Mouse (Mus musculus) CH12.LX (cell line): Measurements from ENCODE around the gene Pde11a. TPM values are rescaled to one million over a fixed set of nuclear protein-coding genes. Genes with fewer than 3 reads are reported as not detected.

ENCODE experiments used
- DNase-seq: peaks from one replicate; pipeline ENCODE4 v3.0.0-alpha.2; 2013; ENCODE audit errors: extremely low read depth
- H3K27ac ChIP-seq: 2 replicates; pipeline ENCODE4 v1.5.1; 2012; ENCODE audit warnings: low read depth, mild to moderate bottlenecking, control low read depth, moderate library complexity; ENCODE audit not compliant: insufficient read depth
- H3K27me3 ChIP-seq: replicated peaks from 2 replicates; pipeline ENCODE3; 2012; ENCODE audit warnings: inconsistent platforms
- H3K36me3 ChIP-seq, 2 experiments: replicated peaks in 1 of 2; 2 replicates each; pipeline versions ENCODE3 to v1.6.1; 2012; ENCODE audit warnings: inconsistent platforms in 1 of 2, low read length in 1 of 2, mild to moderate bottlenecking in 1 of 2, mixed read lengths in 1 of 2, moderate library complexity in 1 of 2; ENCODE audit not compliant: control insufficient read depth in 1 of 2, insufficient read depth in 1 of 2
- H3K4me1 ChIP-seq, 2 experiments: 2 replicates each; pipeline ENCODE4 v1.6.1; 2012; ENCODE audit warnings: inconsistent platforms in 1 of 2, moderate library complexity in 1 of 2; ENCODE audit not compliant: insufficient read depth in 2 of 2, control insufficient read depth in 1 of 2
- H3K4me2 ChIP-seq: 2 replicates; pipeline ENCODE4 v1.6.1; 2012; ENCODE audit warnings: low read depth, mild to moderate bottlenecking, control low read depth; ENCODE audit not compliant: poor library complexity, insufficient read depth, severe bottlenecking
- H3K4me3 ChIP-seq, 3 experiments: fragments of 150-350 bp in 1 of 3; sonication (generic) in 1 of 3; replicated peaks in 1 of 3; 2 replicates each; pipeline versions ENCODE3 to v1.5.1; 2011 to 2012; ENCODE audit warnings: low read depth in 2 of 3, low read length in 2 of 3, mild to moderate bottlenecking in 2 of 3, moderate library complexity in 2 of 3, control low read depth in 1 of 3, improper control_type of control experiment in 1 of 3, inconsistent platforms in 1 of 3, mixed read lengths in 1 of 3; ENCODE audit not compliant: poor library complexity in 1 of 3
- H3K79me2 ChIP-seq: replicated peaks from 2 replicates; pipeline ENCODE4 v1.6.1; 2012; ENCODE audit warnings: mild to moderate bottlenecking, moderate library complexity; ENCODE audit not compliant: control insufficient read depth, poor library complexity, insufficient read depth, severe bottlenecking; ENCODE audit errors: extremely low read depth
- H3K9ac ChIP-seq: 2 replicates; pipeline ENCODE4 v1.6.1; 2012; ENCODE audit warnings: low read depth, mild to moderate bottlenecking, control low read depth, moderate library complexity; ENCODE audit not compliant: insufficient read depth
- H3K9me3 ChIP-seq: replicated peaks from 2 replicates; pipeline ENCODE3; 2012; ENCODE audit warnings: low read length, inconsistent platforms, mixed read lengths
- CHD2 ChIP-seq: IDR thresholded peaks from 2 replicates; pipeline ENCODE4 v1.6.1; 2011; ENCODE audit warnings: low read length, improper control_type of control experiment
- E2F4 ChIP-seq: IDR thresholded peaks from 2 replicates; pipeline ENCODE4 v1.6.1; 2011; ENCODE audit warnings: low read depth, low read length, improper control_type of control experiment; ENCODE audit not compliant: insufficient replicate concordance
- ELF1 ChIP-seq: IDR thresholded peaks from 2 replicates; pipeline ENCODE4 v1.6.1; 2014; ENCODE audit warnings: low read depth, mild to moderate bottlenecking, inconsistent platforms, low read length, improper control_type of control experiment
- GABPA ChIP-seq: IDR thresholded peaks from 2 replicates; pipeline ENCODE4 v1.6.1; 2012; ENCODE audit warnings: low read depth, low read length, improper control_type of control experiment, inconsistent platforms; ENCODE audit not compliant: insufficient replicate concordance
- HCFC1 ChIP-seq: IDR thresholded peaks from 2 replicates; pipeline ENCODE4 v1.6.1; 2012; ENCODE audit warnings: low read depth, mild to moderate bottlenecking, inconsistent platforms, low read length, improper control_type of control experiment
- IRF4 ChIP-seq: IDR thresholded peaks from 2 replicates; pipeline ENCODE4 v1.6.1; 2014; ENCODE audit warnings: low read depth, mild to moderate bottlenecking, inconsistent platforms, low read length, improper control_type of control experiment
- JUN ChIP-seq: IDR thresholded peaks from 2 replicates; pipeline ENCODE4 v1.6.1; 2011; ENCODE audit warnings: low read depth, mild to moderate bottlenecking, low read length, improper control_type of control experiment, moderate library complexity; ENCODE audit not compliant: insufficient read depth
- MAX ChIP-seq: IDR thresholded peaks from 2 replicates; pipeline ENCODE4 v1.6.1; 2011; ENCODE audit warnings: low read length, improper control_type of control experiment
- MYC ChIP-seq: IDR thresholded peaks from 2 replicates; pipeline ENCODE4 v1.6.1; 2011; ENCODE audit warnings: low read depth, mild to moderate bottlenecking, improper control_type of control experiment, low read length
- NELFE ChIP-seq: IDR thresholded peaks from 2 replicates; pipeline ENCODE4 v1.6.1; 2011; ENCODE audit warnings: low read depth, low read length, improper control_type of control experiment
- NRF1 ChIP-seq: IDR thresholded peaks from 2 replicates; pipeline ENCODE4 v1.6.1; 2014; ENCODE audit warnings: low read depth, mild to moderate bottlenecking, inconsistent platforms, low read length, improper control_type of control experiment, moderate library complexity
- RAD21 ChIP-seq: IDR thresholded peaks from 2 replicates; pipeline ENCODE4 v1.6.1; 2011; ENCODE audit warnings: low read depth, mild to moderate bottlenecking, low read length, improper control_type of control experiment, moderate library complexity
- RCOR1 ChIP-seq: conservative IDR thresholded peaks from 2 replicates; pipeline ENCODE4 v1.6.1; 2012; ENCODE audit warnings: low read depth, mild to moderate bottlenecking, inconsistent platforms, low read length, improper control_type of control experiment
- SIN3A ChIP-seq: IDR thresholded peaks from 2 replicates; pipeline ENCODE4 v1.6.1; 2012; ENCODE audit warnings: low read length, improper control_type of control experiment, inconsistent platforms
- UBTF ChIP-seq: IDR thresholded peaks from 2 replicates; pipeline ENCODE4 v1.6.1; 2012; ENCODE audit warnings: low read depth, mild to moderate bottlenecking, inconsistent platforms, low read length, improper control_type of control experiment, moderate library complexity
- USF1 ChIP-seq: IDR thresholded peaks from 2 replicates; pipeline ENCODE4 v1.6.1; 2014; ENCODE audit warnings: low read depth, mild to moderate bottlenecking, inconsistent platforms, low read length, improper control_type of control experiment
- ZNF384 ChIP-seq: IDR thresholded peaks from 2 replicates; pipeline ENCODE4 v1.6.1; 2012; ENCODE audit warnings: low read depth, low read length, improper control_type of control experiment, inconsistent platforms
- dilution Hi-C: fragments of 300-500 bp; cut with MboI; formaldehyde crosslinking; loops from 2 replicates; pipeline ENCODE4 v1.14.3; 2020; ENCODE audit warnings: low sequenced_read_pairs; ENCODE audit not compliant: extremely low pct_unique_long_range_greater_than_20kb, extremely low pct_ligation_motif_present
- in situ Hi-C: fragments of 300-500 bp; cut with MboI; formaldehyde crosslinking; loops from 3 replicates; pipeline ENCODE4 v1.14.3; 2019; ENCODE audit warnings: low sequenced_read_pairs, low pct_ligation_motif_present, low pct_unique_long_range_greater_than_20kb, mixed read lengths
- polyA plus RNA-seq: library from polyadenylated mRNA; unstranded; fragments of >175 nt; gene quantifications from 2 replicates; pipeline ENCODE4 v1.2.1, GENCODE M21; 2012; ENCODE audit warnings: low read depth; ENCODE audit not compliant: insufficient read length
- total RNA-seq, 2 experiments: library from RNA; depleted of rRNA; stranded (reverse); fragments of 300-350 nt in 1 of 2; fragments of >200 nt in 1 of 2; gene quantifications; 2 replicates each; pipeline ENCODE4 v1.2.3; 2012 to 2014

Gene Pde11a
- total and polyA plus RNA-seq, 3 experiments, result 0.14 to 0.38 (median 0.21) TPM

GRCm38 (mm10) chr2:76050092-76050491 lies 288.5 kb downstream of the Pde11a start:
- DNase-seq, result no peak
- Histone ChIP-seq H3K27ac (no peak overlapping the region), H3K9ac (no peak overlapping the region), H3K79me2 (no peaks in the 10 kb centered on the region), H3K4me2 (no peak overlapping the region; the same call in 1 of the 2 replicates), H3K4me1 (peaks cover 4 to 14% of the 10 kb centered on the region in 2 experiments; a peak in 3 of 4 replicates), H3K9me3 (no peaks in the 10 kb centered on the region), H3K4me3 (no peak overlapping the region), H3K36me3 (no peaks in the 10 kb centered on the region), H3K27me3 (no peaks in the 10 kb centered on the region)
- in situ Hi-C loops, result no loop called here
- dilution Hi-C loops, result no loop called here
- TF ChIP-seq NRF1 (peak; percentile 62; the same call in 1 of the 2 replicates), E2F4 (no peak)

- no peaks in the 10 kb centered on the region for H3K9me3 ChIP-seq
- no peak overlapping the region for H3K9ac ChIP-seq
- TF ChIP-seq IRF4 (peak; percentile 59), E2F4 (no peak), ELF1 (0 out of 2 replicates have a peak, but pooled peaks have one; percentile 28)
- no peak overlapping the region for H3K4me3 ChIP-seq
- dilution Hi-C loops (no loop called here), in situ Hi-C loops (no loop called here)
- H3K27ac ChIP-seq, result no peak overlapping the region
- no peak overlapping the region; the same call in none of the 2 replicates for H3K4me2 ChIP-seq
- no peaks in the 10 kb centered on the region for H3K27me3 ChIP-seq
- H3K79me2 ChIP-seq, result no peaks in the 10 kb centered on the region
- no peaks in the 10 kb centered on the region for H3K36me3 ChIP-seq
- H3K4me1 ChIP-seq, result peaks cover 4 to 14% of the 10 kb centered on the region in 2 experiments; a peak in 3 of 4 replicates
- peak; percentile 18 for DNase-seq
These were observed 289.0 kb downstream of the Pde11a start for GRCm38 (mm10) chr2:76049529-76049928.

GRCm38 (mm10) chr2:76047740-76048139 lies 290.8 kb downstream of the Pde11a start:
- H3K4me2 ChIP-seq, result no peak overlapping the region
- no peak for TF ChIP-seq NELFE
- no peak for TF ChIP-seq JUN
- TF ChIP-seq CHD2, result no peak
- no peak for TF ChIP-seq RAD21
- no peak for TF ChIP-seq HCFC1
- no peak for TF ChIP-seq SIN3A
- TF ChIP-seq MAX, result no peak
- TF ChIP-seq GABPA, result no peak
- TF ChIP-seq ZNF384, result no peak
- no peak for TF ChIP-seq UBTF
- no peak for TF ChIP-seq ELF1
- no peak for TF ChIP-seq RCOR1
- no peak for TF ChIP-seq IRF4
- no peak for TF ChIP-seq USF1
- TF ChIP-seq MYC, result no peak
- dilution Hi-C loops, result no loop called here

More at GRCm38 (mm10) chr2:76047740-76048139, 290.8 kb downstream of the Pde11a start:
- DNase-seq, result no peak
- no peaks in the 10 kb centered on the region for H3K36me3 ChIP-seq
- no peaks in the 10 kb centered on the region for H3K9me3 ChIP-seq
- H3K4me3 ChIP-seq, result no peak overlapping the region
- H3K79me2 ChIP-seq, result no peaks in the 10 kb centered on the region
- no peak overlapping the region for H3K9ac ChIP-seq
- in situ Hi-C loops, result no loop called here
- peaks cover 4 to 14% of the 10 kb centered on the region in 2 experiments; a peak in 3 of 4 replicates for H3K4me1 ChIP-seq
- H3K27ac ChIP-seq, result no peak overlapping the region
- H3K27me3 ChIP-seq, result no peaks in the 10 kb centered on the region
